Mouse (Mus musculus): ENCODE data around the gene Vmn1r119. TPM values are rescaled to one million over a fixed set of nuclear protein-coding genes. Genes with fewer than 3 reads are reported as not detected.

The Vmn1r119 gene
- total RNA-seq (2023): not detected

GRCm38 (mm10) chr7:21012355-21012754 is at the start of gene Vmn1r119:
Gene Vmn1r119 (minus strand): TSS chr7:21012455.

GRCm38 (mm10) chr7:21053684-21054083 is 41.4 kb upstream of the Vmn1r119 start, which contains the start of gene Vmn1r120:
Gene Vmn1r120 (minus strand): TSS chr7:21053784.

Other genes with a start within 250 kb of the Vmn1r119 start
- gene Vmn1r112, start 241.3 kb downstream of the Vmn1r119 start, total RNA-seq (2023): not detected
- not detected for gene Vmn1r113, start 225.2 kb downstream of the Vmn1r119 start, total RNA-seq (2023)
- not detected for gene Vmn1r114, start 200.3 kb downstream of the Vmn1r119 start, total RNA-seq (2023)
- not detected for gene Vmn1r115, start 167.5 kb downstream of the Vmn1r119 start, total RNA-seq (2023)
- gene Vmn1r116, start 140.2 kb downstream of the Vmn1r119 start, total RNA-seq (2023): not detected
- not detected for gene Vmn1r117, start 128.3 kb downstream of the Vmn1r119 start, total RNA-seq (2023)
- not detected for gene Vmn1r118, start 100.1 kb downstream of the Vmn1r119 start, total RNA-seq (2023)
- not detected for gene Vmn1r120, start 41.3 kb upstream of the Vmn1r119 start, total RNA-seq (2023)
- not detected for gene Vmn1r121, start 86.1 kb upstream of the Vmn1r119 start, total RNA-seq (2023)
- not detected for gene Vmn1r122, start 121.7 kb upstream of the Vmn1r119 start, total RNA-seq (2023)
- not detected for gene Vmn1r123, start 149.7 kb upstream of the Vmn1r119 start, total RNA-seq (2023)
- gene Gm5157, start 178.0 kb upstream of the Vmn1r119 start, total RNA-seq (2023): not detected
- not detected for gene Vmn1r124, start 248.2 kb upstream of the Vmn1r119 start, total RNA-seq (2023)